Mouse (Mus musculus): ENCODE data around the gene Rftn1.

GRCm38 (mm10) chr17:50237818-50238610 is 47.5 kb upstream of the Rftn1 start:
- TF ChIP-seq CTCF (IDR thresholded peaks at IDR 0.05; ENCODE audit: insufficient read depth, low read depth, low read length) (no peak), POLR2A (IDR thresholded peaks at IDR 0.05; ENCODE audit: insufficient read depth, low read depth, low read length) (no peak)
